Mouse (Mus musculus): ENCODE measurements around the gene Rcvrn. TPM values are rescaled to one million over a fixed set of nuclear protein-coding genes. Genes with fewer than 3 reads are reported as not detected.

Gene Rcvrn
- polyA plus RNA-seq (2014; fragmentation: Illumina TruSeq; extraction: RNeasy Lipid Tissue Mini Kit (QIAGEN cat#74804); ENCODE audit: low replicate concordance) = not detected

GRCm38 (mm10) chr11:67694703-67695376 lies at the start of gene Rcvrn:
TSS of gene Rcvrn (plus strand) at chr11:67695326.

Other genes with a start within 250 kb of the Rcvrn start
- gene Gas7, start 239.9 kb upstream of the Rcvrn start, polyA plus RNA-seq (2014; fragmentation: Illumina TruSeq; extraction: RNeasy Lipid Tissue Mini Kit (QIAGEN cat#74804); ENCODE audit: low replicate concordance) = 1.7 TPM
- 6.0 TPM for gene Glp2r, start 75.8 kb downstream of the Rcvrn start, polyA plus RNA-seq (2014; fragmentation: Illumina TruSeq; extraction: RNeasy Lipid Tissue Mini Kit (QIAGEN cat#74804); ENCODE audit: low replicate concordance)
- not detected for gene Gsg1l2, start 79.3 kb downstream of the Rcvrn start, polyA plus RNA-seq (2014; fragmentation: Illumina TruSeq; extraction: RNeasy Lipid Tissue Mini Kit (QIAGEN cat#74804); ENCODE audit: low replicate concordance)
- gene Dhrs7c, start 102.9 kb downstream of the Rcvrn start, polyA plus RNA-seq (2014; fragmentation: Illumina TruSeq; extraction: RNeasy Lipid Tissue Mini Kit (QIAGEN cat#74804); ENCODE audit: low replicate concordance) = not detected
- gene Usp43, start 226.8 kb downstream of the Rcvrn start, polyA plus RNA-seq (2014; fragmentation: Illumina TruSeq; extraction: RNeasy Lipid Tissue Mini Kit (QIAGEN cat#74804); ENCODE audit: low replicate concordance) = 2.5 TPM

Measured in small intestine, adult 10 weeks (tissue).